10 mouse cellular contexts compared by ENCODE assay signal in the genomic region with DNA sequence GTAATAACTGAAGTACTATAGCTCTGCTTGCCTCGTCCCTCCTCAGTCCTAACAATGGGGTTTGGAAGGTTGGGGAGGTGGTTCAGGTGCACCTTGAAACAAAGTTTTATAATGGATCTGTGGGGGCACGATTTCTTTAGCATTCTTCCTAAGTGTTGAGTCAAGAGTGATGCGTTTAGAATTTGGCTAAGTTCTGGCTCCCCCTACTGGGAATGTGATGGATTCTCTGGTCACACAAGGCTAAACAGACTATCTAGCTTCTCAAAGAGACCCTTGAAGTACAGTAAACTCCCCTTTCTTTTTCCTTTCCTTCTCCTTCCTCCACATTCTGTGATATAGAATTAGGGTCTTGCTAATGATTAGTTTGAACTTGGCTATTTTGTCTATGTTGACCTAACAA. TPM values are rescaled to one million over a fixed set of nuclear protein-coding genes. Genes with fewer than 3 reads are reported as not detected.
A peak's percentile ranks its signal among the peaks of the same experiment; 100 is the strongest.
DNase-seq lines count a peak whose midpoint lies in the region; ATAC-seq lines count a peak whose summit lies in the region.
"Had no signal": no experiment of that assay in that cellular context is flagged by ENCODE, and none has a peak within 500 bp of the region (broad histone marks: within the 10 kb centered on the region; RNA-seq: fewer than 3 reads in every experiment).

No protein-coding gene starts in this region.

- 33% methylated on average over 3 of the region's 3 CpGs for WGBS in hindbrain, embryonic 11.5 days
- 21% methylated on average over 3 of the region's 3 CpGs for WGBS in hindbrain, embryonic 12.5 days
- 20% methylated on average over 3 of the region's 3 CpGs for WGBS in hindbrain, embryonic 16.5 days

- H3K4me1 ChIP-seq in hindbrain, embryonic 11.5 days (replicated peaks; ENCODE audit: control insufficient read depth, insufficient read depth, low read length) = no peaks in the 10 kb centered on the region
- no peaks in the 10 kb centered on the region for H3K4me1 ChIP-seq in hindbrain, embryonic 12.5 days
- no peaks in the 10 kb centered on the region for H3K4me1 ChIP-seq in hindbrain, embryonic 16.5 days (ENCODE audit: control insufficient read depth, insufficient read depth, low read depth, low read length)

- H3K4me3 ChIP-seq in hindbrain, embryonic 11.5 days (ENCODE audit: low read depth, low read length) = no peak overlapping the region
- H3K4me3 ChIP-seq in hindbrain, embryonic 12.5 days = no peak overlapping the region
- no peak overlapping the region for H3K4me3 ChIP-seq in hindbrain, embryonic 16.5 days (ENCODE audit: low read length)
- H3K4me3 ChIP-seq: erythroblast, embryonic 14.5 days; limb, embryonic 13.5 days had no signal

- no peak overlapping the region for H3K4me2 ChIP-seq in hindbrain, embryonic 11.5 days (replicated peaks; ENCODE audit: low read depth, low read length)
- no peak overlapping the region for H3K4me2 ChIP-seq in hindbrain, embryonic 12.5 days (replicated peaks)
- no peak overlapping the region for H3K4me2 ChIP-seq in hindbrain, embryonic 16.5 days (ENCODE audit: low read length)
- H3K4me2 ChIP-seq: limb, embryonic 13.5 days had no signal

- no peak overlapping the region for H3K9ac ChIP-seq in hindbrain, embryonic 11.5 days (ENCODE audit: low read depth, low read length)
- no peak overlapping the region for H3K9ac ChIP-seq in hindbrain, embryonic 12.5 days
- H3K9ac ChIP-seq in hindbrain, embryonic 16.5 days (ENCODE audit: low read depth, low read length) = no peak overlapping the region
- H3K9ac ChIP-seq: limb, embryonic 13.5 days had no signal

- H3K9me3 ChIP-seq in hindbrain, embryonic 11.5 days (ENCODE audit: control insufficient read depth, low read length) = no peaks in the 10 kb centered on the region
- H3K9me3 ChIP-seq in hindbrain, embryonic 12.5 days (replicated peaks) = no peaks in the 10 kb centered on the region
- H3K9me3 ChIP-seq in hindbrain, embryonic 16.5 days (ENCODE audit: control insufficient read depth, low read length) = no peaks in the 10 kb centered on the region
- H3K9me3 ChIP-seq: limb, embryonic 13.5 days had no signal

- DNase-seq in hindbrain, embryonic 11.5 days (ENCODE audit: low spot score) = peak; percentile 63
- DNase-seq in thymus, postnatal 0 days (ENCODE audit: low spot score) = peak; percentile 62
- DNase-seq in thymus, postnatal 36 days = no peak
- DNase-seq in brain, adult 2 months (ENCODE audit: low read depth, low spot score) = peak; percentile 75
- DNase-seq in kidney, postnatal 14 days = peak; percentile 55
- DNase-seq in thymus, postnatal 14 days = peak; percentile 50

- H3K27ac ChIP-seq in hindbrain, embryonic 11.5 days (ENCODE audit: low read depth, low read length) = no peak overlapping the region
- no peak overlapping the region for H3K27ac ChIP-seq in hindbrain, embryonic 12.5 days
- no peak overlapping the region for H3K27ac ChIP-seq in hindbrain, embryonic 16.5 days (ENCODE audit: low read depth, low read length)
- H3K27ac ChIP-seq: limb, embryonic 13.5 days had no signal

- no peak for ATAC-seq in hindbrain, embryonic 11.5 days (ENCODE audit: low FRiP score)
- ATAC-seq in hindbrain, embryonic 12.5 days (ENCODE audit: low FRiP score) = no peak
- no peak for ATAC-seq in hindbrain, embryonic 16.5 days

- H3K27me3 ChIP-seq in hindbrain, embryonic 11.5 days (ENCODE audit: control insufficient read depth, insufficient read depth, low read length) = no peaks in the 10 kb centered on the region
- no peaks in the 10 kb centered on the region for H3K27me3 ChIP-seq in hindbrain, embryonic 12.5 days
- no peaks in the 10 kb centered on the region for H3K27me3 ChIP-seq in hindbrain, embryonic 16.5 days (replicated peaks; ENCODE audit: control insufficient read depth, insufficient read depth, low read length)
- H3K27me3 ChIP-seq: limb, embryonic 13.5 days had no signal

- H3K36me3 ChIP-seq in hindbrain, embryonic 11.5 days (ENCODE audit: control insufficient read depth, insufficient read depth, low read length) = no peaks in the 10 kb centered on the region
- peaks cover 13% of the 10 kb centered on the region for H3K36me3 ChIP-seq in hindbrain, embryonic 12.5 days
- H3K36me3 ChIP-seq in hindbrain, embryonic 16.5 days (ENCODE audit: control insufficient read depth, insufficient read depth, low read length) = peaks cover 8% of the 10 kb centered on the region

RNA-seq across cellular contexts. Expression of a gene that starts 11.5 kb away (rescaled TPM):
- 62.2 and 66.3 TPM in 2 replicates for polyA plus RNA-seq in hindbrain, embryonic 11.5 days (2014; fragmentation: Nextera tagmentation; extraction: Ambion mirVana)
- 71.1 and 91.1 TPM in 2 replicates for polyA plus RNA-seq in hindbrain, embryonic 12.5 days (2016; fragmentation: Nextera tagmentation; extraction: Ambion mirVana)
- polyA plus RNA-seq in thymus, postnatal 0 days (2015; fragmentation: Nextera tagmentation; extraction: Ambion mirVana) = 32.1 and 37.7 TPM in 2 replicates
- polyA plus RNA-seq in hindbrain, embryonic 16.5 days (2015; fragmentation: Nextera tagmentation; extraction: Ambion mirVana) = 50.1 and 60.2 TPM in 2 replicates

RNA-seq across cellular contexts. Expression of a gene that starts 28.3 kb away (rescaled TPM):
- 40.3 and 55.4 TPM in 2 replicates for polyA plus RNA-seq in hindbrain, embryonic 11.5 days (2014; fragmentation: Nextera tagmentation; extraction: Ambion mirVana)
- polyA plus RNA-seq in hindbrain, embryonic 12.5 days (2016; fragmentation: Nextera tagmentation; extraction: Ambion mirVana) = 73.5 and 79.7 TPM in 2 replicates
- polyA plus RNA-seq in thymus, postnatal 0 days (2015; fragmentation: Nextera tagmentation; extraction: Ambion mirVana) = 53.3 and 54.4 TPM in 2 replicates
- polyA plus RNA-seq in hindbrain, embryonic 16.5 days (2015; fragmentation: Nextera tagmentation; extraction: Ambion mirVana) = 75.5 and 81.4 TPM in 2 replicates

Comparison
In these comparisons a context has a peak if more than half of its experiments do, and no peak if none do; other contexts are left out.
1. DNase-seq: peak in hindbrain, embryonic 11.5 days (single experiment), thymus, postnatal 0 days (single experiment), brain, adult 2 months (single experiment), kidney, postnatal 14 days (single experiment) and thymus, postnatal 14 days (single experiment); none in thymus, postnatal 36 days (0 of 2).